Mouse (Mus musculus) thymus, adult 18-20 months (tissue): ENCODE data around the gene Slc38a8.

Source experiments
- DNase-seq, 2 experiments: peaks; one replicate each; pipeline ENCODE4 v3.0.0; 2022; ENCODE audit warnings: mixed read lengths in 2 of 2

The Slc38a8 gene

DNA sequence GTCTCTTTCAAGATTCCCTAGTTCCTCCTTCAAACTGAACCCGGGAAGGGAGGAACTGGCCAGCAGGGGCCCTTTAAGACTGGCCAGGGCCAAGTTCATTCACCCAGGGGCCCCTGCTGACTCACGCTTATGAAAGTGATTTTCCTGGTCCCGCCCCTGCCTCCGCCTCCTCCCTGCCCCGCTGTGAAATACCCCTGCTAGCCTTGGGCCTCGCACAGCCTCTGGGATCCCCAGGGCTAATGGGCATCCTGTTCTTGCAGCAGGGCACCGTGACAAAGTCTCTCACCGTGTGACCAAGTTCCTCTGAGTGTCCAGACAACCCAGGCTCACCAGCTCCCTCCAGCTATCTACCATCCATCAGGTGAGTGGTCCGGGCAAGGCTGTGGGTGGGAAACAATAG, 64.6 kb downstream of the Slc38a8 start:
- DNase-seq: peak in 1 of 2 experiments; percentile 33

DNA sequence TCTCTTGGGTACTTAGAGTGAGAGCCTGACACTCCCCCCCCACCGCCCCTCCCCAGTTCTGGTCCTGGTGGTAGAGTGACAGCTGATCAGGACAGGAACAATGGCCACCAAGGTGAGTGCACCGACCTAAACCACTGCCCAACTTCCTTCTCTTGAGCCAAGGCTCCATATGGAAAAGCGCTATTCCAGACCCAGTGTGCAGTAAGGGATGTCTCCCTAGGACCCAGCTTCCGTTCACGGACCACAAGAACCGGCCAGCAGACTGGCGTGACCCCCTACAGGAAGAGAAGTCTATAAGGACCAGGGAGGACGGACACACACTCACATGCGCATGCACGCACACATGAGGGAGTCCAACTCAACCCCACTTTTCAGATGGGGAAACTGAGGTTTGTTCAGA, 65.2 kb downstream of the Slc38a8 start:
- DNase-seq: no peak

DNA sequence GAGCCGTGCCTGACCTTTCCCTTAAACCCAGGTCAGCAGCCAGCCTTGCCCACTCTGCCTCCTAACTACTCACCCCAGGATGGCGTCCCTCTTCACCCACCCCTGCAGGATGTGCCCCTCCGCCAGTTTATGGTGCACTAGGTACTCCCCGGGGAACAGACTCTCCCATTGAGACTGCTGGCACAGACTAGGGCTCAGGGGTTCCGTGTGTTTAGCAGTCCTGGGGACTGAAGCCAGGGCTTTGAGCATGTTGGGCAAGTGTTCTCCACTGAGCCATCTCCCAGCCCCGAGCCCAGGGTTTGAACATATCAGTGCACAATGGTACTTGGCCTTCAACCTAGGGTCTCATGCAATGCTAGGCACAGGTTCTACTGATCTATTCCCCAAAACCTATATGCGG, 66.0 kb downstream of the Slc38a8 start:
- no peak for DNase-seq

DNA sequence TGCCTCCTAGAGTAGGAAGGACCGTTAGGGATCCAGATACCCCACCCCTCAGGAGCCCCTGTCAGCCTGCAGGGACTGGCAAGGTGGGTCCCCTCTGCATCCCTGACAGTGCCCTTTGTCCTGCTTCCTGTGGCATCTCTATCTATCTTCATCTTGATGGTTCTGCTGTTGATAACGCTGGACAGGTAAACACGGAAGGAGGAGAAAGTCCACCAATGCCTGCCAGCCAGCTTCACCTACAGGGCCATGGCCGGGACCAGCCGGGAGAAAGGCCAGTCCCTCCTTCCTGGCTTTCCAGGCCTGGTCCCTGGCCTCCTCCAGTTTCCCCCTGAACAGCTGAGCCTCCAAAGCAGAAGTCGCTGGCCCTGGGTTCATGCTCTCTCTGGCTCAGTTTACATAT, 66.9 kb downstream of the Slc38a8 start:
- DNase-seq: no peak

DNA sequence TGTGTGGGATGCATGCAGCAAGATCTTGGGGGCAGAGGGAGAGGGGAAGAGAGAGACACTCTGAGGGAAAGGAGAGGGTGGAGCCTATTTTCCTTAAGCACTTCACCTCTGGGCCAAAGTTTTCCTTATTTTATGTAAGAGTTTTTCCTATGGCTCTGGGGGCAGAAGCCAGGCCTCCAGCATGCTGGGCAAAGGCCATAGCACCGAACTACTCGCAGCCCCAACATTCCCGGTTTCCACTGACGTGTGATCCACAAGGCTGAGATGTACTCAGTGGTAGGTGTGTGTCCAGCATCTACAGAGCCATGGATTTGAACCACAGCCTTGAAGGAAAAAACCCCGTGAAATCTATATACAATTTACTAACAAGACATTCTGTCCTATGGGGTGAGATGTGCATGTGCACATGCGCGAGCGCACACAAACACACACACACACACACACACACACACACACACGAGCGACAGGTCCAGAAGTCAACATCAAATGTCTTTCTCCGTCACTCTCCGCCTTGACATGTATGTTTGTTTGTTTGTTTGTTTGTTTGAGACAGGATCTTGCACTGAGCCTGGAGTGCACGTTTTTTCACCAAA, 67.8 kb downstream of the Slc38a8 start, which contains the start of gene Osgin1:
Osgin1 (plus strand) TSS at position 543 of the 593 bp plus-strand sequence.
- no peak for DNase-seq

DNA sequence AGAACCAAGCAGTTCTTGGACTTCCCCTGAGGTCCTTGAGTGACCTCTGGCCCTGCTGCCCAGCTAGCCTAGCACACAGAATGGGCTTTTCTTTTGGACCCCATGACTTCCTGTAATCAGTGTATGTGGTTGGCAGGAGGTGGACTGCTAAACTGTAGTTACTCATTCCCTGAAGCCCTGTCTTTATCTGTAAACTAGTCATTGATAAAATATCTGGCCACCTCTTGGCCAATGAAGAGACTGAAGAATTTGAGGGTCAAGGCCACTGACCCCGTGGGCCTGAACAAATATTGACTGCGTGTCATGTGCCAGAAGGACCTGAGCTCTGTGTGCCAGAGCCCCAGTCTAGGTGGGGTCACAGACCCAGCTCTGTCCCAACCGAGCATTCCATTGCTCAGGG, 69.1 kb downstream of the Slc38a8 start:
- no peak for DNase-seq

DNA sequence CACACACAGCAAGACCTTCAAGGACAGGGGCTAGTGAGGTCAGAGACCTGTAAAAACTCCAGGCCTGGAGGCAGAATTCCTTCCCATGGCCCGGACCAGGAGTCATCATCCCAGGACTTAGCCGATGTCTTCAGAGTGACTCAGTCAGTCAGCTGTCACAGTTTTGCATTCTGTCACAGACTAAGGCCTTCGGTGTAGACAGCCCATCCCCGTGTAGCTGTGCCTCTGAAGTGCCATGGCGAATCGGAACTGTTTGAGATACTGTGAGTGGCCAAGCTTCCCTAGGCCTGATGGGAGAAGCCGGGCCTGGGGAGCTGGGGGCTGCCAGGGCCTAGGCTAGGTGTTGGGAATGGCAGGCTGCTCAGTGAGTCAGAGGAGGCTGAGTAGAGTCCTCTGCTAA, 70.8 kb downstream of the Slc38a8 start:
- DNase-seq: no peak

DNA sequence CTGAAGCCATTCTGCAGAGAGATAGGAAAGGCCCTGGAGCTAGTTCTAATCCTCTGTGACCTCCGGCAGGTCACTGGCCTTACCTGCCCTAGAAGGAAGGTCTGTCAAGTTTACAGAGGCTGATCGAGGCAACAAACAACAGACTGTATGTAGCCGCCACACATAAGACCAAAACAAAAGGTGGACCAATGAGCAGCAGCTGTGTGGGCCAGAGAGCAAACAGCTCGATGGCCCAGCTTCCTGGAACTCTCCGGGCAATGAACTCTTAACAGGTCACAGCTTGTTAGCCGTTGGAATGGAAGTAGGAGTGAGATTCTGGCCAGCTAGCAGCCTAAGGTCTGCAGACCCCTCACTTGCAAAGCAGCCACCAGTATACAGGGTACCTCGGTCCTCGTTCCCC, 71.2 kb downstream of the Slc38a8 start:
- DNase-seq: no peak
